In genomic region chr6:147413713-147414112, GRCm38 (mm10) we compare ENCODE assay signal across 21 mouse cellular contexts.
"Had no signal": no experiment of that assay in that cellular context is flagged by ENCODE, and none has a peak within 500 bp of the region (broad histone marks: within the 10 kb centered on the region; RNA-seq: fewer than 3 reads in every experiment).

No protein-coding gene starts in this region.

- H3K4me3 ChIP-seq: midbrain, embryonic 10.5 days; midbrain, embryonic 12.5 days; myocyte; neural tube, embryonic 13.5 days; neural tube, embryonic 15.5 days had no signal

- H3K9ac ChIP-seq: liver, embryonic 14.5 days; lung, embryonic 14.5 days; midbrain, embryonic 12.5 days; neural tube, embryonic 13.5 days; neural tube, embryonic 15.5 days had no signal

- H3K27me3 ChIP-seq: midbrain, embryonic 12.5 days; neural tube, embryonic 13.5 days; neural tube, embryonic 15.5 days had no signal

- H3K4me2 ChIP-seq: lung, embryonic 14.5 days; midbrain, embryonic 12.5 days; neural tube, embryonic 13.5 days; neural tube, embryonic 15.5 days had no signal

- ATAC-seq: lung, postnatal 0 days; midbrain, embryonic 16.5 days had no signal

- DNase-seq: lung, adult 18-20 months; lung, embryonic 14.5 days; lung, postnatal 14 days; lung, postnatal 4 days; midbrain, embryonic 14.5 days; retina, postnatal 1 day; right cerebral cortex, adult 18-20 months; right cerebral cortex, postnatal 25 days; right cerebral cortex, postnatal 4 days; spleen, adult 18-20 months; thymus, adult 18-20 months; thymus, postnatal 14 days; thymus, postnatal 36 days had no signal

- H3K4me1 ChIP-seq: midbrain, embryonic 10.5 days; midbrain, embryonic 12.5 days; neural tube, embryonic 13.5 days; neural tube, embryonic 15.5 days had no signal

- H3K36me3 ChIP-seq: midbrain, embryonic 10.5 days; midbrain, embryonic 12.5 days; neural tube, embryonic 13.5 days; neural tube, embryonic 15.5 days had no signal

- H3K27ac ChIP-seq: liver, embryonic 14.5 days; midbrain, embryonic 10.5 days; midbrain, embryonic 12.5 days; neural tube, embryonic 13.5 days; neural tube, embryonic 15.5 days had no signal

- H3K9me3 ChIP-seq: midbrain, embryonic 10.5 days; midbrain, embryonic 12.5 days; neural tube, embryonic 13.5 days; neural tube, embryonic 15.5 days had no signal
